Mouse (Mus musculus) gastrocnemius, postnatal 10 days (tissue): ENCODE measurements at regions not wholly inside any gene's neighbourhood (a gene's known extent, or its start where the extent isn't known, plus 50 kb on each side); places are given as distances from the start of the nearest gene placed in this dataset.

Source experiments
- DNase-seq: peaks from one replicate; pipeline ENCODE4 v3.0.0; 2021; ENCODE audit warnings: mixed read lengths

DNA sequence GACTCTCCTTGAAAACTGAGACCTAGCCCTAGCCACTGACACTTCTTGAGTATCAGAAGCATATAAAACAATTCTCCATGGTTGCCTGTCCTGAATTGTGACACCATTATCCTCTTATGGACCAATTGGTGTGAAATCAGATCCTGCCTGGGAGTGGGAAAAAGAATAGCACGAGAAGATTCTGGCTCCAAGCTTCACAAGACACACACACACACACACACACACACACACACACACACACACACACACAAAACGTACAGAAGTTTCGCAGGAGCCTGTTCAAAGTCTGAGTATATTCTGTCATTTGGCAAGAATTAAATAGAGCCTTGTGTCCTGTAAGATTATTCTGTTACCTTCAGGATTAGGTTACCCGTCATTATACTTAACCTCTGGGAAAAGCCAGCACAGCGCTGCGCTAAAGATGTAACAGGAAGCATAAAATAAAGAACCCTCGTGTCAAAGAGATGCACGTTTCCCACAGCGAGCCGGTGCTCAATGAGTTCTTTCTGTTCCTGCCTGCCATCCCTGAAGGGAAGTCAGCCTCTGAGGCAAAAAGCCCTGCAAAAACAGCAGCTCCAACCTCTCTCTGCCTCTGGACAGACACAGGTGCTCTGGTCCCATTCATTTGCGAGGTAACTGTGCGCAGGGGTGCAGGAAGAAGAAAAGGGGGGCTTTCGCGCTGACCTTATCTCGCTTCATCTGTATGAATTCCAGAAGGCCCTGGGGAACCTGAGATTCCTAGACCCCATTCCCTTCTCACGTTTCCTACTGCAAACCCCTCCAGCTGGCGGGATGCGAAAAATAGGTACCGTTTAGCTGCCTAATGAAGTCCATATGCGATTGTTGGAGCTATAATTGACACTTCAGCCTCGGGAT lies 178.4 kb upstream of the Elac2 start:
- DNase-seq, result no peak

DNA sequence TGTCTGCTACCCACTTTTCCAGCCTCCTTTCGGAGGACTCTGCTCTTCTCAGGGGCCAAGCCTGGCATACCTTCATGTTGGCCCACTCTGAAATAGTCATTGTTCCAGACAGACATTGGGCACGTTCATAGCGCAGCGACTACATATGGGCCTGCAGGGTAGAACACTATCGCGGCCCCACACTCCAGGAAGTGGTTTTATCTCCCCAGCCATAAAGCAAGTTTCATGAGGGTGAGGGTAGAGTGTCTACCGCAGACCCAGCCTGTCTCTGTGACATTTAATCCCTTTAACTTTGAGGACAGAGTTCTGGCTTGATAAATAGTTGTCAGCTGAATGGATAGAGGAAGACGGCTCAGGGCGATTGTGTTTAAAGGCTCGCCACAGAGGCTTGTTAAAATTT lies 177.5 kb upstream of the Elac2 start:
- no peak for DNase-seq

GRCm38 (mm10) chr11:64805567-64805966 lies 173.3 kb upstream of the Elac2 start:
- DNase-seq, result no peak

- DNase-seq, result no peak
Measured at GRCm38 (mm10) chr11:64812408-64812807, 166.4 kb upstream of the Elac2 start.

GRCm38 (mm10) chr11:64829429-64829828 lies 149.4 kb upstream of the Elac2 start:
- no peak for DNase-seq

DNA sequence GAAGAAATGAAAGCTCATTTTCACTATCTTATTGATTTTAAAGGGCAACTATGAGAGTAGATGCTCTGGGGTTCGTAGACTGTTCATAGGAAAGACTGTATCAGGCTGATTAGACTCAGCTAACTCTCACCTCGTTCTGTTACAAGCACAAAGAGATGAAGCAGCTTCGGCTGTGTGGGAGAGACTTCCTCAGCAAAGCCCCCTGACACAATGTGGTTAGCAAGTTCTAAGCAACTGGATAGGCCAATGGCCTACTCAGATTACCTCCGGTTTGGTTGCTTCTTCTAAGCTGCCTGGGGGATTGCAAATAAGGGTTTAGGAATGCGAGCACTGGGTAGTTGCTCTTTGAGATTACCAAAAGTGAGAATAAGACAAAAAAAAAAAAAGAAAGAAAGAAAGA lies 146.4 kb upstream of the Elac2 start:
- no peak for DNase-seq

DNA sequence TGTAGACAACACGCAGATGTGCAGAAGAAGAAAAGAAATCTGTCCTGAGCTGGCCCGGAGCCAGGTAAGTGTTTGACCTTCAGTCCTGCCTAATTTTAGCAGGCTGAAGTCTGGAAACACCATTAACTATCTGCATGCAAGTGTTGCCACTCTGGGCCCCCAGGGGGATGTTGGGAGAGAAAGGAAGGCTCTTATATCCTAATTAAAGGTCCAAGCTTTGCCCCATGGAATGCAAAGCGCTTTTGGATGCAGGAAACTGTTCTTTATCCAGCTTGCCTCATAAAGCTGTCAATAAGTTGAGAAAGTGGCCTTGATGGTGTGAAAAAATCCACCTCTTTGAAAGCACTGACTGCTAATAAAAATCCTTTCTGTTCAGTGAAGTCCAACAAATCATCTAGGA lies 145.1 kb upstream of the Elac2 start:
- no peak for DNase-seq

DNA sequence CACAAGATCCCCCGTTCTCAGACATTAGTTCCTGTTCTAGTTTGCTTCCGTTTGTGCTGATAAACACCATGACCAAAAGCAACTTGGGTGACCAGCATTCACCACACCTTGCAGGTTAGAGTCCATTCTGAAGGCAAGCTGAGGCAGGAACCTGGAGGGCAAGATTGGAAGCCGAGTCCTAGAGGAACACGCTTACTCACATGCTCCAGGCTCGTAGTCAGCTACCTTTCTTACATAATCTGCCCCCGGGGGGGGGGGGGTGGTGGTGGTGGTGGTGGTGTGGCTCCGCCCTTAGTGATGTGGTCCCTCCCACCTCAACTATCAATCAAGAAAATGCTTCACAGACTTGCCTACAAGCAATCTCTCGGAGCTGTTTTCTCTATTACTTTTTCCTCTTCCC lies 142.1 kb upstream of the Elac2 start:
- no peak for DNase-seq

- DNase-seq, result no peak
Measured at GRCm38 (mm10) chr11:64841092-64841491, 137.7 kb upstream of the Elac2 start.

- no peak for DNase-seq
Measured at GRCm38 (mm10) chr11:64842775-64843530, 135.9 kb upstream of the Elac2 start.

DNA sequence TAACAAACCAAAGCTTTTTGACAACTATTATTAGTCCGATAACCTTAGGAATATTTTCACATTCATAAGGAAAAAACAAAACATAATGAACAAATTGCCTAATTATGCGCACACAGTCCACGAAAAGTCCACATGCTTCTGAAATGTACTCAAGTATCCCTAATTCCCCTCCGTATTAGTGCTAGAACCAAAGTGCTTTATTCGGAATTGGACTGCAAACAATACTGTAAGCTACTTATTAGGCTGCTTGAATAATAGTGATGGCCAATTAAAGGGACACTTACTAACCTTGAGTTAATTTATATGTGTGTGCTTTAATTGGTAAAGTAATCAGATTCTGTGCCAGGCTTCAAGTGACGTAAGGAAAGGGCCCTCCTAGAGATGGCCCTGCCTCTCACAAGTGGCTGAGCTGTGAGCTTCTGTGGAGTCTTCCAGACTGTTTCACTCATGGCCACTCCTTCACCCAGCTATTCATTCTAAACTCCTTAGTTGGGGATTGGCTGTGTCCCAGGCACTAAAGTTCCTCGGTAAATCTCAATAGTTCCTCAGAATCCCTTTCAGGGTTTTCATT lies 132.2 kb upstream of the Elac2 start:
- DNase-seq, result no peak

- DNase-seq, result no peak
Measured at GRCm38 (mm10) chr11:64859636-64860035, 119.2 kb upstream of the Elac2 start.

GRCm38 (mm10) chr11:64880674-64881073 lies 98.2 kb upstream of the Elac2 start:
- no peak for DNase-seq

DNA sequence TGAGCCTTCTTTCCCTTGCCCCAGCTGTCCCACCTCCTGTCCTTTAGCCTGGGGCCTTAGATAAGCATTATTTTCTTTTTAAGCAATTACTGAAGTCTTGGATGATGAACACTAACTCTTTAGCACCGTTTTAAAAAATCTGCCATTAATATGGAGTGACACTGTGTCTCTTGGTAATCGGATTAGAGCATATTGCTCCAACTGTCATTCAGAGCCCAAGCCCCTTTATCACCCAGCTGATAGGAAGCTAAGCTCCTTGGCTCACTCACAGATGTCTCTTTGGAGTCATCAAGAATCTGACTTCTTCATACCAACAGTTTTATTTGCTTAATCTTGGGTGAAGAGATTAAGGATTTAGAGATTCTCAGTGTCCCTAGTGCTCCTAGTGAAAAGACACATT lies 94.3 kb upstream of the Elac2 start:
- DNase-seq, result no peak

DNA sequence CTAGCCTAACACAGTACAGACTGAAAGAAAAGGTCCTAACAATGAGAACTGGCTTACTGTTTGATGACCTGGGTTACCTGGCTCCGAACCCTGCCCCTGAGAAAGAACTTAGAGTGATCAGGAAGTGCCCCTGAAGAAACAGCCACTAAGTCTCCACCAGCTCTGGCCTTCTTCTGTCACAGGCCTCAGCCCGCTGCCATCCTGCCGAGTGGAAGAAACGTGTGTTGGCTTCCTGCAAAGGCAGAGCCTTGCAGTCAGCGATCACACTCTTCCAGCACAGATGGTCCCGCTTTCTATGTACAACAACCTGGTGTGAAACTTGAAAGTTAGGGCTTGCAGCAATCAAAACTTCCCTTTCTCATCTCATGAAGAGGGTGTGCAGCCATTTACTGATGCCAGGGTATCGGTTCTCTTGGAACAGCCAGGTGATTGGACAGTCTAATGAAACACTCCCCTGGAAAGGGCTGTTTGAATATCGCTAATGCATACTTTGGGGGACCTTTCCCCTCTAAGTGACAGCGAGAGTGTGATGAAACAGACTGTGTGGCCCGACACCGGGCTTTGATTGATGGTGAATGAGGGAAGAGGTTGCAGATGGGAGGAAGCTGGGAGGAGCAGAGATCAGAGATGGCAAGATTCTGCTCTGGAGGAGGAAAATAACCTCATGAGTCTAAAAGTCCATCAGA lies 89.4 kb upstream of the Elac2 start:
- no peak for DNase-seq

GRCm38 (mm10) chr11:64890776-64891175 lies 88.1 kb upstream of the Elac2 start:
- DNase-seq, result peak; percentile 11

GRCm38 (mm10) chr11:64895804-64896466 lies 82.9 kb upstream of the Elac2 start:
- no peak for DNase-seq

- DNase-seq, result peak; percentile 77
Measured at GRCm38 (mm10) chr11:64898758-64899586, 79.9 kb upstream of the Elac2 start.

DNA sequence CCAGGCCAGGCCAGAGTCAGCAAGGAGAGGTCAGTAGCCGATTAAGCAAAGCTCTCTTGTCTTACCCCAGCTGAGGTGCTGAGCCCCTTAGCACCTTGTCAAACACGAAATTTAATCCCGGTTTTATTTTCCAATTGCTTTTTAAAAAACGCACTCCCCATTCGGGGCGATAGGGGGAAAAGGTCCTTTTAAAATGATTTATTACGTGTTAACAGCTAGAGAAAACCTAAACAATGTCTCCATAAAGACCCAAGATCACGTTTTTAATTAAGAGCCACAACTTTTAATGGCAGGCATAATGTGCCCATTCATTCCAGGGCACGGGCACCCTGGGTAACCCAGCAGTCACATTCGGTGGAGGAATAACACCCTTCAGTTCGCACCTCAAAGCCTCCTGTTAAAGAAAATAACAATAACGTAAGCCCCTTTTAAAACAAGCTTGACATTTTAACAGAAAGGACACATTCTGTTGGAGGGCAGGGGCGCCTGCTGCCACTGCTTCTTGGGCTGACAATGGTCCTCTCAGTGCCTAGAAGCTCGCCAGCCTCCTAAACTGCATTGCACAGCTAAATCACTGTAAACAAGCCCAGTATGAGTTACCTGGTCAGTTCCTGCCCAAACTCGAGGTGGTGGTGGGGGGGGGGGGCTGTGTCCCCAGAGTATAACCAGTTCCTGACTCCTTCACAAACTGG lies 79.1 kb upstream of the Elac2 start:
- no peak for DNase-seq

GRCm38 (mm10) chr11:64916783-64917182 lies 62.1 kb upstream of the Elac2 start:
- peak; percentile 13 for DNase-seq

- DNase-seq, result no peak
Measured at GRCm38 (mm10) chr11:64917301-64917700, 61.5 kb upstream of the Elac2 start.
